In genomic region chr2:84274038-84274724, GRCm38 (mm10) we compare ENCODE assay signal across 16 mouse cellular contexts.
"Had no signal": no experiment of that assay in that cellular context is flagged by ENCODE, and none has a peak within 500 bp of the region (broad histone marks: within the 10 kb centered on the region; RNA-seq: fewer than 3 reads in every experiment).

No protein-coding gene starts in this region.

- DNase-seq: kidney, adult 11 months; kidney, postnatal 14 days; lung, embryonic 14.5 days; right cerebral cortex, postnatal 14 days; thymus, adult 2 months; thymus, postnatal 25 days had no signal

- H3K36me3 ChIP-seq: hindbrain, embryonic 13.5 days; limb, embryonic 10.5 days; liver, embryonic 15.5 days; midbrain, embryonic 15.5 days had no signal

- H3K27me3 ChIP-seq: hindbrain, embryonic 13.5 days; liver, embryonic 15.5 days; megakaryocyte, embryonic 14.5 days; midbrain, embryonic 15.5 days had no signal

- H3K4me1 ChIP-seq: hindbrain, embryonic 13.5 days; limb, embryonic 10.5 days; liver, embryonic 15.5 days; megakaryocyte, embryonic 14.5 days; midbrain, embryonic 15.5 days had no signal

- H3K9ac ChIP-seq: hindbrain, embryonic 13.5 days; liver, embryonic 15.5 days; lung, embryonic 14.5 days; midbrain, embryonic 15.5 days had no signal

- ATAC-seq: hindbrain, postnatal 0 days; midbrain, embryonic 15.5 days had no signal

- H3K9me3 ChIP-seq: hindbrain, embryonic 13.5 days; limb, embryonic 10.5 days; liver, embryonic 15.5 days; megakaryocyte, embryonic 14.5 days; midbrain, embryonic 15.5 days had no signal

- H3K4me3 ChIP-seq: hindbrain, embryonic 13.5 days; left cerebral cortex, adult 2 months; limb, embryonic 10.5 days; liver, embryonic 15.5 days; megakaryocyte, embryonic 14.5 days; midbrain, embryonic 15.5 days had no signal

- H3K27ac ChIP-seq: hindbrain, embryonic 13.5 days; hindbrain, postnatal 0 days; left cerebral cortex, adult 2 months; limb, embryonic 10.5 days; liver, embryonic 15.5 days; macrophage; midbrain, embryonic 15.5 days had no signal

- H3K4me2 ChIP-seq: hindbrain, embryonic 13.5 days; liver, embryonic 11.5 days; liver, embryonic 15.5 days; lung, embryonic 14.5 days; midbrain, embryonic 11.5 days; midbrain, embryonic 15.5 days had no signal
